Mouse (Mus musculus) large intestine, adult 2 months (tissue): ENCODE results near the gene Gstt1. TPM values are rescaled to one million over a fixed set of nuclear protein-coding genes. Genes with fewer than 3 reads are reported as not detected.
A peak's percentile ranks its signal among the peaks of the same experiment; 100 is the strongest.
"Not testable (repeated sequence)": the region's sequence is repeated elsewhere in the genome, so short reads cannot be mapped to it uniquely, and the experiment has no call there.

ENCODE experiments used
- DNase-seq: peaks from one replicate; pipeline ENCODE4 v3.0.0-alpha.2; 2012; ENCODE audit warnings: low read depth, low spot score
- WGBS: fragments of 180-500 bp; shearing (Covaris S2); methylation state at CpG from one replicate; pipeline ENCODE4 v1.1.7; 2018; 5-methylcytosine and 5-hydroxymethylcytosine counted together
- polyA plus RNA-seq: library from polyadenylated mRNA; depleted of rRNA; stranded (reverse); fragments of >200 nt; gene quantifications from 2 replicates; pipeline ENCODE4 v1.2.3, GENCODE M21; 2012; rRNA removed

The Gstt1 gene
- polyA plus RNA-seq = 44.8 and 68.1 TPM in 2 replicates

DNA sequence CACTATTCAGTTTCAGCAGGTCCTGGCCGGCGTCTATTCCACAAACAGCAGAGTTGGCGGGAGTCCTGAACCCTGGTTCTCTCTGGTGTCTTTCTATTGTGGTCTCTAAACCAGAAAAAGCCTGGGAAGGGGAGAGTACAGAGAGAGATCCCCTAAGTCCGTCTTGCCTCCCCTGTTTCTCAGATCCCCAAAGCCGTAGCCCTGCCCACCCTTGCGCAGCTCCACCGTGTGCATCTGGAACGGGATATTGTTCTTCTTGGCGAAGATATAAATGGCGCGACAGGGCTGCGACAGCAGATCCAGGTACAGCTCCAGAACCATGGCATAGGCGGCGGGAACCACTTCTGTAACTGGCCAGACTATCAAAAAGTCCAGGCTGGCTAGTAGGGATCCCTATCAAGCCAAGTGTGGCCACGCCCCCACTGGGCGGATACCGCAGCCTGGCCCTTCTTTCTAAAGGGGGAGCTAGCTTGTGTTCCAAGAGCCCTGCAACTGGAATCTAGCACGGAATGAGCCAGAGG lies at the start of gene Gstt1:
Gstt1 (minus strand) TSS at position 409 of the 521 bp plus-strand sequence.
- 2% methylated on average over 18 of the region's 18 CpGs for WGBS
- DNase-seq = no peak

DNA sequence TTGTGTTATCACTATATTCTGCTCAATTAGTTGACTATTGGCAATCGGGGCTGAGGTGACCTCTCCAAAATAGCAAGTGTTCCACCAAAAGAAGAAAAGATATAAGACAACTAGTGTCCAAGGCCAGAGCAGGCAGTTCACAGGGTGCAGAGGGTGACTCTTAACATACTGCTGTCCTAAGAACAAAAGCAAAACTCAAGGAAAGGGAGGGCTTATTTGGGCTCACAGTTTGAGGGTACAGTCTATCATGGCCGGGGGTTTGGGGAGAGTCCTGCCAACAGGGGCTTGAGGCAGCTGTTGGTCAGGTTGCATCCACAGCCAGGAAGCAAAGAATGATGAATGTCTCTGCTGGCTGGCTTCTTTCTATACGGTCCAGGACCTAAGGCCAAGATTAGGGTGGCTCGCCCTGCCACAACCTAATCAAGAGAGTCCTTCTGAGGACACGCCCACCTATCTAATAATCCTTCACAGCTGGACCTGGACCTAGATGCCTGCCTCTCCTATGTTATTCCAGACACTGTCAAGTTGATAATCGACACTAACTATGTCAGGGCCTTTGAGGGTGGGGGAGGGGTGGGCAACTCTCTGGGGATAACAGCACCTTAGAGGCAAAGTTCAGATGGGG lies 47.0 kb upstream of the Gstt1 start:
- 59% methylated on average over 6 of the region's 6 CpGs for WGBS
- no peak for DNase-seq

DNA sequence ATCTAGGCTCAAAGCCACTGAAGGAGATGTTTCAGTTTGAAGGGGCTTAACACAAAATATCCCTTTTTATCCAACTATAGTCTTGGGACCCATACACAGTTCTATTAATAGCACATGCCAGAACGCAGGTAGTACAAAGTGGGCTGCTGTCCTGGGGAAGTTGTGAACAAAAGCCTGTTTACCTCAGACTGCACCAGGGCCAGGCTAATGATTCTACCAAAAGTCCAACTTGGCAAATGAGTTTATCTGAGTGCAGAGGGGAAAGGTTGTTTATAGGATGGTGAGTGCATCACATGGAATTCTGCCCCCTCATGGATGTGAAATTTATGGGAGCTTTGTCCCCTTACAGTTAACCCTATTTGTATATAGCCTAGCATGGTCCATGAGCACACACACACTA lies 46.4 kb upstream of the Gstt1 start:
- no peak for DNase-seq
- 61% methylated on average over 1 of the region's 1 CpGs for WGBS

DNA sequence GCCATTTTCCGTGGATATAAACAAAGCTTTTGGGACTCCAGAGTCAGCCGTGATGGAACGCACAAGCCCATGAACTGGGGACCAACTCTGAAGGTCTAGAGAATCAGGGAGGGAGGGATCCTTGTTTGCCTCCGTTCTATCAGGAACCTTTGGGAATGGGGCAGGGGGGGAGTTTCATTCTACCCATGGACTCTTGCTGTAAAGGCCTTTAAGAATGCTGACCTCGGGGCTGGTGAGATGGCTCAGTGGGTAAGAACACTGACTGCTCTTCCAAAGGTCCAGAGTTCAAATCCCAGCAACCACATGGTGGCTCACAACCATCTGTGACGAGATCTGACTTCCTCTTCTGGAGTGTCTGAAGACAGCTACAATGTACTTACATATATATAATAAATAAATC lies 45.5 kb upstream of the Gstt1 start:
- DNase-seq = not testable (repeated sequence)
- WGBS = 83% methylated on average over 6 of the region's 6 CpGs

DNA sequence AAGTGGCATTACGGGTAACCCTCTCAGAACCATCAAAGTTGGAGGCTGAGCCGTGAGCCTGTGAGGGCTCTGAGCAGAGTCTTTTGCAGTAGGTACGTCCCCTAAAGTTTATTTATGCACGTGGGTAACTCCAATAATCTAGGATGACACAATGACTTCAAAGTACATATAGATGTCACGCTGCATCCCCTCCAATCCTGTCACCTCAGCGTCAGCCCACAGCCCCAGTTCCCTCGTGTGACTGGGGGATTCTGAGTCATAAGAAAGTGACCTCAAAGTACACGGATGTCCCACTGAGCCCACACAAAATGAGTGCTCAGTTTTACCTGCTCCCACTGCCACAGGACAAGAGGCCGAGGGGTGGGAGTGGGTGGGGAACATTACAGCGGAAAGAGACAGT lies 40.7 kb upstream of the Gstt1 start:
- no peak for DNase-seq
- WGBS = 86% methylated on average over 10 of the region's 10 CpGs

DNA sequence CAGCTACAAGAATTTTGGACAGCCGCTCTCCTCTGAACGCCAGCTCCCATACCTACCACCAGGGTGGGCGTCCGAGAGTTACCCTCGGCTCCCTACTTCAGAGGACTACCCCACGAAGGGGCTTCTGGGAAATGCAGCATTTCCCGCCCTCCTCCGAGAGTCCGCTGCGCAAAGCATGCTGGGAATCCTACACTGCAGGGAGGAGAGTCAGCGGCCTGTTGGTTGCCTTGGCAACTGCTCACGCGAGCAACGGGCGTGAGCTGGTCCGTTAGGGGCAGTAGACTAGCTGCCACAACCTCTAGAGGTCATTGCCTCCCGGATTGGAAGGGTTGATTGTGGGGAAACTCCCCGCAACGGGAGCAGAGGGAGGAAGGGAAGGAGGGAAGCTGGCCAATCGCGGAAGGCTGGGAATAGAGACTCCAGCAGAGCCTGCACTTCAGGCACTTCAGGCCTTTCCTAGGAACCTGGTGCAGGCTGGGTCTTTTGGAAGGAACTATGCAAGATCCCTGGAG lies 38.9 kb upstream of the Gstt1 start, which contains the start of gene Gstt2:
Gstt2 (minus strand) TSS at position 177 of the 512 bp plus-strand sequence.
- under 1% methylated on average over 21 of the region's 21 CpGs for WGBS
- peak; percentile 88 for DNase-seq

DNA sequence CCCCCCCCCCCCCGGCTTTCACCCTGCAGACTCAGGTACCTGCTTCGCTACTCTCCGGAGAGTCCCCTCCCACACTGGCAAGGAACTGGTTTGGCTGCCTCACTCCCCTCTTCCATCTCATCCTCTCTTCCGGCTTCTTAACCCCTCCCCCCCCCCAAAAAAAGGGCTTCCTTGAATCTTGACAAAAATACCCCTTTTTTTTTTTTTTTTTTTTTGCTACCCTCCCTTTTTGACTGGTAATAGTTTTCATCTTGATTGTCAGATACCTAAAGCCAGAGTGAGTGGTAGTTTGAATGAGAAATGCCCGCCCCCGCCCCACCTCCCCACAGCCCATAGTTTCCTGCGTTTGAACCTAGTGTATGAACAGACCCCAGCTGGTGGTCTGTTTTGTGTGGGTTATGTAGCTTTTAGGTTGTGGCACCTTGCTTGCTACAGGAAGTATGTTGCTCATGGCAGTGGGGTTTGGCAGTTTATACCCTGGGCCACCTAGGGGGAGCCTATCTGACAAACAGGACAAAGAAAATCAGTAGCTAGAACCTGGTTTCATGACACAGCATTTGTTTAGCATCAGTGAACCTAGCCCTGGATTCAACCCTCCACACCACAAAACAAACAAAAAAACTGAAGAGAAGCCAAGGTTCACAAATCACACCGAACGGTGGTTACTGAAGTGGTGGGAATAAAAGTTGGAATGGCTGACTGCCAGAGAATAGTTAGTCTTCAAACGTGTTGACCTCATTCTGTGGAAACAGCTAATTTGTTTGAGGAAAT lies 37.6 kb upstream of the Gstt1 start:
- 6% methylated on average over 10 of the region's 10 CpGs for WGBS
- no peak for DNase-seq

DNA sequence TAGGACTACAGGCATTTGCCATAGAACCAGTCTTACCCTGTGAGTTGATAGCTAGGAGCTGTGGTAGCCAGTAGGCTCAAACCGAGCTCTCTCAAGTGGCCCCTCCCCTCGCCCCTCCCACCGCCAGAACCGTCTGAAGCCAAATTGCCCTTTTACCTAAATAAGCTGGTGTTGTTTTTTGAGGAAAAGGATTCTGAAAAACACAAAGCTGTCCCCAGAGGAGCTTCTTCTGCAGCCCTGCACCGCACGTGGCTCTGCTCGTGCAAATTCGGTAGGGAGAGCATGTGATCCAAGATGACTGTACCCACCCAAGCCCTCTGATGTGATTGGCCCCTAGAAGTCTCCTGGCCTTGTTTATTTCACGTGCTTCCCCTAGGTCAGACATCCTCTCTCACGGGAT lies 36.9 kb upstream of the Gstt1 start:
- 1% methylated on average over 10 of the region's 10 CpGs for WGBS
- no peak for DNase-seq

DNA sequence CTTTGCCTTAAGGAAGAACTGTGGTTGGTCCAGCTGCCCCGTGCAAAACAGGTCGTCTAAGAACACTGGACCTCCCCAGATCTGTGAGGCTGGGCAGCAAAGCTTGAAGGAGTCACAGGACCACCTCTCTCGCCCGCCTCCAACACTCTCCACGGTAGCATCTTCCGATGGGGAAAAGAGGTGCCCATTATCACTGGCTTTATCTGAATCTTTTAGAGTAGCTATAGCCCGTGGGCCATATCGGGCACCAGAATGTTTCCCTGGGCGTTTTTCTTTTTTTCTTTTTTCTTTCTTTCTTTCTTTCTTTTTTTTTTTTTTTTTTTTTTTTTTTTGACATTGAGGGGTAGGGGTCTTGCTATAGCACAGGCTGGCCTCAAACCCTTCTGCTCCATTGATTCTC lies 36.3 kb upstream of the Gstt1 start:
- 7% methylated on average over 9 of the region's 9 CpGs for WGBS
- DNase-seq = no peak

DNA sequence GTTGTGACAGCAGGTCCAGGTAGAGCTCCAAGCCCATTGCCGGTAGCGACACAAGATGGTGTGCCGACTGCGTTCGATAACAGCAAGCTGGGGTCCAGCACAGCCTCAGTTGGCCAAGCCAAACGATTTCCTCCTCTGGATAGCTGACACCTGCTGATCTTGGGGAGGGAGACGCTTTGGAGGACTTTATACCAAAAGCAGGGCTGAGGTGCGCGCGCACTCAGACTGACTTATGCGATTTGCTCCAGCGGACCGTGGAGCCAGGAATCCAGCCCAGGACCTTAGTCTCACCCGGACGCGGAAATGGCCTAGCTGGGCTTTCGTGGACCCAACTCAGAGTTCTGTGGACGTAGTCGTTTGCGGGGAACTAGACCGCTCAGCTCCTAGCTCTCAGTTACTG lies 35.9 kb upstream of the Gstt1 start:
- WGBS = 4% methylated on average over 21 of the region's 21 CpGs
- peak; percentile 82 for DNase-seq

DNA sequence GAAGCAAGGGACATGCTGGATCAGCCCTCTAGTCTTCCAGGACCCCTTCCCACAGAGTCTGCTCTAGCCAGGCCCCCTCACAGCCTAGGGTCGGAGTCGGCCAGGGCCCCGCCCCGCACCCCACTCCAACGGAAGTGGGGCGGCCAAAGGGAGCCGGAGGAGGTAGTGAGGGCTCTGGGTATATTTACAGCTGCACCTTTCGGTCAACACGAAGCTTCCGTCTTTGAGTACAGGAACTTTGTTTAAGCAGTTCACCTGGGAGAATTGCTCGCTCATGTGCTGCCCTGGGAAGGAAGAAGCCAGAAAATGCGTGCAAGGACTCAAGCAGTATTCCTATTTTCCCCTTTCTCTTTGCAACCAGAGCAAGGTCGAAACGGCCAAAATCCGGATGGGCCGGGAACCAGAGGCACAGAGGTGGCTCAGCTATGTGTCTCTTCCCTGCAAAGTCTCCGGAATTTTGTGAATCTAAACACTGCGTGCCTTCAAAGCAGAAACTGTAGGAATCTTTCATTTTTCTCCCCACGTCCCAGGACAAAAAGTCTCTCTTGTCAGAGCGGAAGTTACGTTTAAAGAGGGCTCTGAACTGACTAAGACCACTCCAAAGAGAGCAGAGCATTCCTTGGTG lies 35.2 kb upstream of the Gstt1 start:
- no peak for DNase-seq
- WGBS = 5% methylated on average over 21 of the region's 21 CpGs

DNA sequence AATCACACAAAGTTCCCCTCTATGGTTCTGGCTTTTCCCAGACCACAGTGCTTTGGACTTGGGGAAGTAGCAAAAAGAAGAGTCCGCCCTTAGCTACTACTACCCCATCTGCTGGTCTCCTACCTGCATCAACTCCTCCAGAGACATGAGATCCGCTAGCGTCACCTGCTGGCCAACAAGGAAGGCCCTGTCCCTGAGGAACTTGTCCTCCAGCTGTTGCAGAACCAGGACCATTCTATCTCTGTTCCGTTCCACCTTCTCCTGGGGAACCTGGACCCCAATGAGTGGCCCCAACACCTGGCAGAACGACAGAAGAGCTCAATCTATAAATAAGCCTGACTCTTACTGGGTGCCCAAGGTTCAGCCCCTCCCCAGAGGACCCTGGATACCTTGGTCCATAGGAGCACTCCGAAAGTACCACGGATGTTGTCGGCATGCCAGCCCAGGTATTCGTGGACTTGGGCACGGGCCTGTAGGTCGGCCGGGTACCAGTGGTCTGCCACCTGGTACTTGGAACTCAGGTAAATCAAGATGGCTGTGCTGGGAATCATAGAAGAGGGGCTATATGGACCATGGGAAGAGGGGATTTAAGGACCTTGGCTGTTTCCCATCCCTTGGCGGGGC lies 34.0 kb upstream of the Gstt1 start:
- no peak for DNase-seq
- 46% methylated on average over 13 of the region's 13 CpGs for WGBS

DNA sequence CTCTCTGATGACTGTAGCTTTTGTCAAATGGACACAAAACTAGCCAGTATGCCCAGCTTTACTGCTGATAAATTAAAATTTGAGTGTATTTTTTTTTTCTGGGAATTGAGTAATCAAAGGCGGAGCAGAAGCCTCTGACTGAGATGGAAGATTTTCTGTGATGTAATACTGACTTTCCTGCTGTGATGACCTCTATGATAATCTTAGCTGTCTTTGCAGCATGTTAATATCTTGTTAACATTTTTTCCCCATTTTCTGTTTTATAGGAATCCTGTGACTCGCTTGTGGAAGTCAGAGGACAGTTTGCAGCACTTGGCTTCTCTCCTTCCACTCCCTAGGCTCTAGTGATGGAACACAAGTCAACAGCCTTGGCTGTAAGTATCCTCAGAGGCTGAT lies 31.9 kb upstream of the Gstt1 start:
- 79% methylated on average over 2 of the region's 2 CpGs for WGBS

DNA sequence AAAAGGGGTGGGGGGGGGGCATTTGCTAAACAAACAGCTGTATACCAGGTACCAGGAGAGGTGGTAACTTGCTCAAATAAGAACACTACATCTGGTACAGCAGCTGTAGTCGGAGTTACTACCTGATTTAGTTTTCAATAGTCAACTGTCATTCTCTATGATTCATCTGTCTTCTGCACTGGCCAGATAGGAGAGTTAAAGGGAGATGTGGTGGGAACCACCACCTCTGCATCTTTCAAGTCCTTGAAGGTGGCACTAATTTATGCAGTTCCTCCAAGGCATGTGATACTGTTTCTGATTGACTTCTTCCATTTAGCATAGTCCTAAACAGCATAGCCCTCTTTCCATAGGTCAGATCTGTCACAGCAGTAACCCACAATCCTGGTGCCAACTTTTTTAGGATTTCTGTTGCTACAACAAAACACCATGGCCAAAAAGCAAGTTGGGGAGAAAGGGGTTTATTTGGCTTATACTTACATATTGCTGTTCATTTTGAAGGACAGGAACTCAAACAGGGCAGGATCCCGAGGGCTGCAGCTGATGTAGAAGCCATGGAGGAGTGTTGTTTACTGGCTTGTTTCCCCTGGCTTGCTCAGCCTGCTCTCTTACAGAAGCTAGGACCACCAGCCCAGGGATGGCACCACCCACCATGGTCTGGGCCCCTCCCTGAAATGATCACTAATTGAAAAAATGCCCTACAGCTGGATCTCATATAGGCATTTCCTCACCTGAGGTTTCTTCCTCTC lies 31.3 kb upstream of the Gstt1 start:
- 77% methylated on average over 2 of the region's 2 CpGs for WGBS
- no peak for DNase-seq

More for the DNA sequence above, 31.9 kb upstream of the Gstt1 start:
- DNase-seq = no peak

DNA sequence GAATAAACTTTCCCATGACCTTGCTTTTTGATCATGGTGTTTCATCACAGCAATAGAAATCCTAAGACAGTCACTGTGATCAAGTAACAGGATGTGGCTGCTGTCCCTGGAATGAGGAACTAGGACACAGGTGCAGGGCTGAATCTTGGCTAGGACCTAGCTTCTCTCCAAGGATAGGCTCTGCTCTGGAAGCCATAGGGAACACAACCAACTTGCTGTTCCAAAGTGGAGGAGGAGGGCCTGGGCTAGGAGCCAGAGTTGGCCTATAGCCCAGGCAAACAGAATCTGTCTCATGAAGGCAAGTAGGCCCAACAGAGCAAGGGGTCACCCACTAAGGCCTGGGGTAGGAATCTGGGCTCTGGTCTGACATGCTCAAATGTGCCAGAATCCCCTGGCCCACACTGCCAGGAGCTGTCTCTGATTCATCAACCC lies 30.1 kb upstream of the Gstt1 start:
- DNase-seq = no peak

DNA sequence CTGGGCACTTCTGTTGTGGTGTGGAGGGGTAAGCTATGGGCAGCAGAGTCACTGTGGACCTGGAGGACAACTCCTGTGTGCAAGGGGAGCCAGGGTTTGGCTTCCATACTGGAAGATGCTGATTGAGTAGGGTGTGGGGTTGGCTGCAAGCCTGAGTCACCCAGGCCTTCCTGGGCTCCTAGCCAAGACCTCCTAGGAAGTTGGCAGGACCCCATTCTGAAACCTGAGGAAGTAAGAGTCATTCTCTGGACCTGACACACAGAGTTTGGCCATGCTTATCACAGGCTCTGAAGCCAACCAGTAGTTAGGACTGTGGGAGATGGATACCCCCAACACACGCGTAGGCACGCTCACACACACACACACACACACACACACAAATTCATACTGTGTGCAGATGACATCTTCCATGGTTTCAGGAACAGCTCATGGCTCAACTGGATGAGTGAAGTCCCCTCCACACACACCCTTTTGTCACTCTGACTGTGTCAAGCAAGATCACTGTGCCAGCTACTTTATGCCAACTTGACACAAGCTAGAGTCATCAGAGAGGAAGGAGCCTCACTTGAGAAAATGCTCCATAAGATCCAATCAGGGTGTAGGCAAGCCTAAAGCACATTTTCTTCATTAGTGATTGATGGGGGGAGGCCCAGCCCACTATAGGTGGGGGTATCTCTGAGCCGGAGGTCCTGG lies 29.4 kb upstream of the Gstt1 start:
- DNase-seq = no peak
- WGBS = 93% methylated on average over 4 of the region's 4 CpGs

DNA sequence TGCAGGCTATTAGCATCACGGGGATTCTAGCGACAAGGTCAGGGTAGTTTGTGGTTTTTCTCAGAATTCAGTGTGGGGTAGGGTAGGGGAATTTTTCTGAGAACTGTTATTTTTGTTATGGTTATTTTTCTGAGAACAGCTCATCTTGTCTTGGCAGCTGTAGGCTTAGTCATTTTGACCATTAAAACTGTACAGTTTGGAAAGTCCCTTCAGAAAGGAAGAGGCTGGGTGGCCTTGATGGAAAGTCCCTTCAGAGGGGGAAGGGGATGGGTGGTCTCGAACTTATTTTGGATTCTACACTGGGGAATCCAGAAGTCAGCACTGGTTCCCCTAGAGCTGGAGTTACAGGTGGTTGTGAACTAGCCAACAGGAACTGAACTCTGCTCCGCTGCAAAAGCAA lies 26.1 kb upstream of the Gstt1 start:
- DNase-seq = no peak
- 75% methylated on average over 4 of the region's 4 CpGs for WGBS

DNA sequence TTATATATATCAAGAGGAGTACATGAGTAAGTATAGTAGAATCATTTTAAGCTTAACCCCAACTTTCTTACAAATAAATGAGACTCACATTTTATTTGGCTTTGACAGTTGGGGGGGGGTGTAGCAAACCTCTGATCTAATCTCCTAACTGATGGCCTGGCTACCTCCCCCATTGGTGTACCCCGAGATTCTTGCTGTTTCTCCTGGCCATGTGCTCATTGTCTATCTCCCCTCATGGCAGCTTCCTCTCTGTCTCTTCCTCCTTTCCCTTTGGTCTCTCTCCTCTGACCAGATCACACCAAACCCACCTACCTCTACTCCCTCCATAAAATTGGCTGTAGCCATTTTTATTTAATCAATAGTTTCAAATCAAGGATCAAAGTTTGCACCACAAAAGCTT lies 25.4 kb upstream of the Gstt1 start:
- no peak for DNase-seq
- 96% methylated on average over 1 of the region's 1 CpGs for WGBS

DNA sequence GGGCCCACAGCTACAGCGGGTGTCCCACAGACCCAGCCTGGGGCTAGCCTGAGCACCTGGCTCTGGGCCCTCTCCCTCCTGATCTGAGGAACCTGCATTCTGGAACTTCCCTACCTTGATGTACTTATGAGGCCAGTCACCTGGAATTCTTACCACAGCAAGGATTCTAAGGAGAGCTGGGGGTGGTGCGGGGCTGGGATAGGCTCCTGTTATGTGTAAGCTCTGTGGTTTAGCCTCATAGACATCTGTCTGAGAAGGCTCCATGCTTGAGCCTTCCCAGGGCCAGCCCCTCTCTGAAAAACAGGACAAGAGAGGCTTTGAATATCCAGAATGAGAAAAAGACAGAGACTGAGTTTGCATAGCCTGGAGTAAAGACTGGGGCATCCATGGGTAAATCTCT lies 24.1 kb upstream of the Gstt1 start, which contains the start of gene Gstt4:
Gstt4 (minus strand) TSS at position 101 of the 400 bp plus-strand sequence.
- WGBS = 93% methylated on average over 2 of the region's 2 CpGs
- DNase-seq = no peak
